Mouse (Mus musculus) right cerebral cortex, postnatal 10 days (tissue): ENCODE data around the gene Etl4.
A peak's percentile ranks its signal among the peaks of the same experiment; 100 is the strongest.
"Not testable (repeated sequence)": the region's sequence is repeated elsewhere in the genome, so short reads cannot be mapped to it uniquely, and the experiment has no call there.

Experiments used
- DNase-seq, 2 experiments: peaks; one replicate each; pipeline ENCODE4 v3.0.0; 2021; ENCODE audit warnings: low spot score in 2 of 2

The Etl4 gene

GRCm38 (mm10) chr2:20294596-20294995 lies 385.0 kb downstream of the Etl4 start:
- no peak for DNase-seq

GRCm38 (mm10) chr2:20302517-20302916 lies 392.9 kb downstream of the Etl4 start:
- DNase-seq: peak in 1 of 2 experiments; percentile 34

- DNase-seq: no peak
These were observed 415.4 kb downstream of the Etl4 start for GRCm38 (mm10) chr2:20324954-20325353.

- DNase-seq: no peak
These were observed 426.6 kb downstream of the Etl4 start for GRCm38 (mm10) chr2:20336176-20336575.

- no peak for DNase-seq
These were observed 429.6 kb downstream of the Etl4 start for GRCm38 (mm10) chr2:20339016-20339734.

- DNase-seq: no peak
These were observed 430.3 kb downstream of the Etl4 start for GRCm38 (mm10) chr2:20339919-20340318.

- DNase-seq: no peak
These were observed 437.3 kb downstream of the Etl4 start for GRCm38 (mm10) chr2:20346873-20347272.

- DNase-seq: peak in 1 of 2 experiments; percentile 23
These were observed 439.7 kb downstream of the Etl4 start for GRCm38 (mm10) chr2:20349268-20349667.

- DNase-seq: no peak
These were observed 443.2 kb downstream of the Etl4 start for GRCm38 (mm10) chr2:20352796-20353195.

- no peak for DNase-seq
These were observed 467.4 kb downstream of the Etl4 start for GRCm38 (mm10) chr2:20377026-20377425.

GRCm38 (mm10) chr2:20380874-20381273 lies 471.3 kb downstream of the Etl4 start:
- not testable (repeated sequence) for DNase-seq

- no peak for DNase-seq
These were observed 484.5 kb downstream of the Etl4 start for GRCm38 (mm10) chr2:20394083-20394482.

GRCm38 (mm10) chr2:20396978-20397377 lies 487.4 kb downstream of the Etl4 start:
- no peak for DNase-seq

- no peak for DNase-seq
These were observed 491.0 kb downstream of the Etl4 start for GRCm38 (mm10) chr2:20400556-20400955.

GRCm38 (mm10) chr2:20404395-20404794 lies 494.8 kb downstream of the Etl4 start:
- no peak for DNase-seq

GRCm38 (mm10) chr2:20407101-20407500 lies 497.5 kb downstream of the Etl4 start:
- DNase-seq: peak; percentile 49 to 73

GRCm38 (mm10) chr2:20414856-20415255 lies 505.3 kb downstream of the Etl4 start:
- DNase-seq: no peak

- no peak for DNase-seq
These were observed 507.5 kb downstream of the Etl4 start for GRCm38 (mm10) chr2:20416934-20417614.

- DNase-seq: no peak
These were observed 508.4 kb downstream of the Etl4 start for GRCm38 (mm10) chr2:20417998-20418397.

- DNase-seq: peak; percentile 42 to 47
These were observed 510.4 kb downstream of the Etl4 start for GRCm38 (mm10) chr2:20419975-20420374.

GRCm38 (mm10) chr2:20422275-20422674 lies 512.7 kb downstream of the Etl4 start:
- DNase-seq: no peak

GRCm38 (mm10) chr2:20433656-20434055 lies 524.1 kb downstream of the Etl4 start:
- DNase-seq: peak in 1 of 2 experiments; percentile 24

- no peak for DNase-seq
These were observed 526.0 kb downstream of the Etl4 start for GRCm38 (mm10) chr2:20435530-20435929.
